In the genomic region with DNA sequence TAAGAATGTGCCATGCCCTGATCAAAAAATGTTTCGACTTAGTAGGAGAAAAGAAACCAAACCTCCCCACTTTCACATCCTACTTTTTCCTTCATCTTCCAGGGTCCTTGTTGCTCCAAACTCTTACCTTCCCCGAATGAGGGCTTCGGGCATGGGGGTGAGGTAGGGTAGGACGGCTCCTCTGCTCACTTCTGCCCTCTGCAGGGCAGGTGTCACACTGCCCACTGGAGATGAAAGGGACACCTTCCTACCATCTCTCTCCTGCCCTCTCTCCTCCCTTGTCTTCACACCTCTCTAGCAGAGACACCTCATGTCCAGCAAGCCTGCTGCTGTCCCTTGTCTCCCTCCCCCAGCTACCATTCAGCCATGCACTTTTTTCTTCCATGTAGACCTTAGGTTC, we compare ENCODE assay signal across 24 mouse cellular contexts. TPM values are rescaled to one million over a fixed set of nuclear protein-coding genes. Genes with fewer than 3 reads are reported as not detected.
DNase-seq lines count a peak whose midpoint lies in the region; ATAC-seq and TF ChIP-seq lines count a peak whose summit lies in the region.
"Had no signal": no experiment of that assay in that cellular context is flagged by ENCODE, and none has a peak within 500 bp of the region (broad histone marks: within the 10 kb centered on the region; RNA-seq: fewer than 3 reads in every experiment).

No protein-coding gene starts in this region.

- WGBS in spleen, adult 2 months: 80% methylated on average over 4 of the region's 4 CpGs
- WGBS in bone marrow, adult 2 months: 83% methylated on average over 4 of the region's 4 CpGs
- 86% methylated on average over 4 of the region's 4 CpGs for WGBS in neural tube, embryonic 15.5 days

- no peaks in the 10 kb centered on the region for H3K36me3 ChIP-seq in spleen, adult 2 months (ENCODE audit: control insufficient read depth, insufficient read depth, low read length)
- H3K36me3 ChIP-seq in ES-Bruce4 (ENCODE audit: control insufficient read depth, insufficient read depth, low read length, poor library complexity, severe bottlenecking): no peaks in the 10 kb centered on the region
- H3K36me3 ChIP-seq in neural tube, embryonic 15.5 days: no peaks in the 10 kb centered on the region
- H3K36me3 ChIP-seq: forebrain, embryonic 10.5 days; heart, embryonic 13.5 days; hindbrain, embryonic 15.5 days; limb, embryonic 12.5 days; midbrain, embryonic 13.5 days had no signal

- peak; percentile 18; the same call in 1 of the 2 replicates for TF ChIP-seq CTCF in spleen, adult 2 months (IDR thresholded peaks at IDR 0.05; ENCODE audit: extremely low read depth, insufficient read depth, insufficient read length, insufficient replicate concordance)
- TF ChIP-seq CTCF in ES-Bruce4 (IDR thresholded peaks at IDR 0.05; ENCODE audit: low read depth, low read length): peak; percentile 64
- TF ChIP-seq CTCF in bone marrow, adult 2 months (IDR thresholded peaks at IDR 0.05; ENCODE audit: control insufficient read depth, insufficient read depth, low read length): peak; percentile 38; the same call in 1 of the 2 replicates

- no peak overlapping the region for H3K27ac ChIP-seq in spleen, adult 2 months (ENCODE audit: insufficient read depth, low read length)
- no peak overlapping the region for H3K27ac ChIP-seq in ES-Bruce4 (ENCODE audit: insufficient read depth, low read length)
- H3K27ac ChIP-seq in bone marrow, adult 2 months (ENCODE audit: control insufficient read depth, insufficient read depth, low read depth, low read length, poor library complexity): no peak overlapping the region
- no peak overlapping the region for H3K27ac ChIP-seq in neural tube, embryonic 15.5 days (replicated peaks)
- H3K27ac ChIP-seq: forebrain, embryonic 10.5 days; heart, embryonic 13.5 days; hindbrain, embryonic 15.5 days; kidney, postnatal 0 days; limb, embryonic 12.5 days; midbrain, embryonic 13.5 days had no signal

- H3K27me3 ChIP-seq in spleen, adult 2 months (ENCODE audit: control insufficient read depth, insufficient read depth, low read length): no peaks in the 10 kb centered on the region
- H3K27me3 ChIP-seq in ES-Bruce4 (ENCODE audit: control insufficient read depth, insufficient read depth, low read length, poor library complexity, severe bottlenecking): no peaks in the 10 kb centered on the region
- H3K27me3 ChIP-seq in neural tube, embryonic 15.5 days (replicated peaks): peaks cover 8% of the 10 kb centered on the region

- no peak overlapping the region for H3K4me3 ChIP-seq in spleen, adult 2 months (ENCODE audit: extremely low read depth, insufficient read depth, insufficient read length)
- no peak overlapping the region for H3K4me3 ChIP-seq in ES-Bruce4 (ENCODE audit: low read depth, low read length)
- H3K4me3 ChIP-seq in bone marrow, adult 2 months (replicated peaks; ENCODE audit: control insufficient read depth, low read depth, low read length): no peak overlapping the region
- no peak overlapping the region for H3K4me3 ChIP-seq in neural tube, embryonic 15.5 days (replicated peaks)
- H3K4me3 ChIP-seq: forebrain, embryonic 10.5 days; heart, embryonic 13.5 days; hindbrain, embryonic 15.5 days; limb, embryonic 12.5 days; midbrain, embryonic 13.5 days had no signal

- H3K9ac ChIP-seq in ES-Bruce4 (ENCODE audit: low read depth, poor library complexity, severe bottlenecking): no peak overlapping the region
- H3K9ac ChIP-seq in neural tube, embryonic 15.5 days (replicated peaks): no peak overlapping the region
- H3K9ac ChIP-seq: heart, embryonic 13.5 days; hindbrain, embryonic 15.5 days; limb, embryonic 12.5 days; midbrain, embryonic 13.5 days had no signal

- no peak overlapping the region for H3K4me2 ChIP-seq in neural tube, embryonic 15.5 days
- H3K4me2 ChIP-seq: heart, embryonic 13.5 days; hindbrain, embryonic 15.5 days; limb, embryonic 12.5 days; midbrain, embryonic 13.5 days had no signal

- no peak for TF ChIP-seq EP300 in ES-Bruce4 (IDR thresholded peaks at IDR 0.05; ENCODE audit: insufficient read depth, low read depth, low read length)

- H3K9me3 ChIP-seq in ES-Bruce4 (replicated peaks; ENCODE audit: control insufficient read depth, insufficient read depth, low read length, poor library complexity, severe bottlenecking): no peaks in the 10 kb centered on the region
- H3K9me3 ChIP-seq in neural tube, embryonic 15.5 days (replicated peaks): no peaks in the 10 kb centered on the region
- H3K9me3 ChIP-seq: forebrain, embryonic 10.5 days; heart, embryonic 13.5 days; hindbrain, embryonic 15.5 days; limb, embryonic 12.5 days; midbrain, embryonic 13.5 days had no signal

- no peaks in the 10 kb centered on the region for H3K4me1 ChIP-seq in spleen, adult 2 months (ENCODE audit: control insufficient read depth, insufficient read depth, insufficient read length)
- H3K4me1 ChIP-seq in ES-Bruce4 (ENCODE audit: control insufficient read depth, insufficient read depth, low read length): no peaks in the 10 kb centered on the region
- H3K4me1 ChIP-seq in bone marrow, adult 2 months (ENCODE audit: control insufficient read depth, insufficient read depth, low read length): peaks cover 1% of the 10 kb centered on the region; the same call in 1 of the 2 replicates
- H3K4me1 ChIP-seq in neural tube, embryonic 15.5 days: no peaks in the 10 kb centered on the region
- H3K4me1 ChIP-seq: heart, embryonic 13.5 days; hindbrain, embryonic 15.5 days; limb, embryonic 12.5 days; midbrain, embryonic 13.5 days had no signal

- no peak for ATAC-seq in neural tube, embryonic 15.5 days (ENCODE audit: low FRiP score)
- ATAC-seq: activated CD4-positive, CD25-positive, alpha-beta regulatory T cell, adult 4 months; lung, postnatal 0 days; midbrain, embryonic 13.5 days had no signal

- TF ChIP-seq POLR2A in spleen, adult 2 months (IDR thresholded peaks at IDR 0.05; ENCODE audit: low read depth, low read length): no peak
- TF ChIP-seq POLR2A in ES-Bruce4 (IDR thresholded peaks at IDR 0.05; ENCODE audit: insufficient read depth, low read length): no peak
- no peak for TF ChIP-seq POLR2A in bone marrow, adult 2 months (IDR thresholded peaks at IDR 0.05; ENCODE audit: borderline replicate concordance, control insufficient read depth, low read depth, low read length)

- DNase-seq in spleen, adult 2 months (ENCODE audit: low read depth in 1 of 2, low spot score in 2 of 2): no peak
- DNase-seq in spleen, adult 18-20 months: no peak
- DNase-seq in thymus, postnatal 36 days: peak; percentile 25 to 40
- DNase-seq in adrenal gland, adult 8-10 months: no peak
- DNase-seq: adrenal gland, postnatal 14 days; cerebellum, adult 11 months; cerebellum, postnatal 14 days; embryo, embryonic 11 days; heart, postnatal 36 days; kidney, adult 18-20 months; right cerebral cortex, postnatal 25 days had no signal

RNA-seq across cellular contexts. Expression of a gene that starts 1.0 kb away (rescaled TPM):
- polyA plus RNA-seq in spleen, adult 2 months (2012; rRNA removed): 0.68 and 0.73 TPM in 2 replicates
- polyA plus RNA-seq in ES-Bruce4 (2011; ENCODE audit: insufficient read depth, insufficient read length, low read depth, missing spikeins): 0.46 and 0.47 TPM in 2 replicates
- polyA plus RNA-seq in bone marrow, adult 2 months (2011; ENCODE audit: insufficient read depth, insufficient read length, low replicate concordance, missing spikeins): not detected in 2 replicates
- total RNA-seq in adrenal gland, adult 8-10 months (2022): under 1 TPM; 0.22 to 0.87 (median 0.48) TPM
- polyA plus RNA-seq in neural tube, embryonic 15.5 days (2015; fragmentation: Nextera tagmentation; extraction: Ambion mirVana): 0.14 and 2.7 TPM in 2 replicates
- polyA plus RNA-seq: liver, embryonic 16.5 days; neural tube, embryonic 14.5 days had no signal

Comparison
In these comparisons a context has a peak if more than half of its experiments do, and no peak if none do; other contexts are left out.
1. DNase-seq: peak in thymus, postnatal 36 days (2 of 2); none in spleen, adult 2 months (0 of 2), spleen, adult 18-20 months (0 of 2) and adrenal gland, adult 8-10 months (single experiment).
2. Peak in every context shown above with its lines, with median percentiles within 50 percentile points of each other: CTCF ChIP-seq.